Mouse (Mus musculus) neutrophil, adult 59 days (primary cell): ENCODE data around the gene Gm13276. TPM values are rescaled to one million over a fixed set of nuclear protein-coding genes. Genes with fewer than 3 reads are reported as not detected.

Experiments used
- total RNA-seq, 2 experiments: library from RNA; stranded (reverse); gene quantifications; 1 replicate in 1 of 2; 2 replicates in 1 of 2; pipeline ENCODE4 v1.2.4; 2023

Gm13276 gene
- total RNA-seq, 2 experiments from 2014 or later, result not detected

Other genes with a start within 250 kb of the Gm13276 start
- gene Ifna15, start 227.5 kb upstream of the Gm13276 start, total RNA-seq, result not detected
- gene Ifna14, start 213.9 kb upstream of the Gm13276 start, total RNA-seq, result not detected
- gene Ifna9, start 193.3 kb upstream of the Gm13276 start, total RNA-seq, result not detected
- gene Ifna12, start 182.3 kb upstream of the Gm13276 start, total RNA-seq, result not detected
- gene C87499, start 151.3 kb upstream of the Gm13276 start, total RNA-seq, result not detected
- gene Ifna13, start 141.2 kb upstream of the Gm13276 start, total RNA-seq, result not detected
- gene Ifna16, start 108.8 kb upstream of the Gm13276 start, total RNA-seq, result not detected
- gene Ifna2, start 101.8 kb upstream of the Gm13276 start, total RNA-seq, result not detected
- not detected for gene Ifnab, start 94.3 kb upstream of the Gm13276 start, total RNA-seq
- gene Gm26566, start 63.9 kb upstream of the Gm13276 start, total RNA-seq, result under 1 TPM; 0.37 to 0.58 TPM
- 10 to 100 TPM; 49.2 to 57.1 TPM for gene Klhl9, start 63.2 kb upstream of the Gm13276 start, total RNA-seq
- not detected for gene Gm13271, start 30.8 kb upstream of the Gm13276 start, total RNA-seq
- not detected for gene Gm13283, start 25.6 kb upstream of the Gm13276 start, total RNA-seq
- gene Gm13290, start 11.9 kb upstream of the Gm13276 start, total RNA-seq, result under 1 TPM in 1 of 2 experiments, not detected in 1; 0.38 TPM
- not detected for gene Gm13289, start 8.8 kb upstream of the Gm13276 start, total RNA-seq
- gene Gm13272, start 5.9 kb upstream of the Gm13276 start, total RNA-seq, result not detected
- gene Ifnz, start 3.6 kb upstream of the Gm13276 start, total RNA-seq, result not detected
- gene Gm13277, start 2.9 kb downstream of the Gm13276 start, total RNA-seq, result not detected
- gene Gm13278, start 5.8 kb downstream of the Gm13276 start, total RNA-seq, result not detected
- gene Gm13275, start 8.8 kb downstream of the Gm13276 start, total RNA-seq, result not detected
- gene Gm13279, start 11.7 kb downstream of the Gm13276 start, total RNA-seq, result not detected
- gene Gm13285, start 14.0 kb downstream of the Gm13276 start, total RNA-seq, result under 1 TPM in 1 of 2 experiments, not detected in 1; 0.36 TPM
- gene Gm13287, start 17.5 kb downstream of the Gm13276 start, total RNA-seq, result not detected
- not detected for gene Gm13288, start 19.8 kb downstream of the Gm13276 start, total RNA-seq
- gene Ifna7, start 30.5 kb downstream of the Gm13276 start, total RNA-seq, result not detected
- not detected for gene Ifna11, start 34.2 kb downstream of the Gm13276 start, total RNA-seq
- gene Ifna6, start 41.7 kb downstream of the Gm13276 start, total RNA-seq, result not detected
- gene Ifna5, start 49.8 kb downstream of the Gm13276 start, total RNA-seq, result not detected
- gene Ifna4, start 56.2 kb downstream of the Gm13276 start, total RNA-seq, result not detected
- not detected for gene Ifna1, start 64.4 kb downstream of the Gm13276 start, total RNA-seq
- not detected for gene Ifne, start 94.5 kb downstream of the Gm13276 start, total RNA-seq